ENCODE assay signal across 8 mouse cellular contexts in genomic region chr13:75797369-75798141, GRCm38 (mm10). TPM values are rescaled to one million over a fixed set of nuclear protein-coding genes. Genes with fewer than 3 reads are reported as not detected.
DNase-seq lines count a peak whose midpoint lies in the region; ATAC-seq and TF ChIP-seq lines count a peak whose summit lies in the region.

No protein-coding gene starts in this region.

- no peaks in the 10 kb centered on the region for H3K27me3 ChIP-seq in forebrain, embryonic 15.5 days
- no peaks in the 10 kb centered on the region for H3K27me3 ChIP-seq in lung, embryonic 14.5 days (ENCODE audit: insufficient read depth, low read length)
- no peaks in the 10 kb centered on the region for H3K27me3 ChIP-seq in thymus, adult 2 months (ENCODE audit: control insufficient read depth, insufficient read depth, low read length)

- peak; percentile 99 for ATAC-seq in forebrain, embryonic 15.5 days (replicated peaks)
- ATAC-seq in lung, embryonic 14.5 days (ENCODE audit: insufficient read depth): peak; percentile 99

- 35% methylated on average over 18 of the region's 18 CpGs for WGBS in forebrain, embryonic 15.5 days
- 13% methylated on average over 18 of the region's 18 CpGs for WGBS in lung, embryonic 14.5 days
- WGBS in olfactory bulb, adult 2 months: 26% methylated on average over 18 of the region's 18 CpGs
- WGBS in thymus, adult 2 months: 13% methylated on average over 18 of the region's 18 CpGs

- peak overlapping the region; percentile 21 for H3K4me3 ChIP-seq in forebrain, embryonic 15.5 days
- H3K4me3 ChIP-seq in layer of hippocampus, adult 2 months: peak overlapping the region; percentile 47
- H3K4me3 ChIP-seq in lung, embryonic 14.5 days (ENCODE audit: low read depth, low read length): peak overlapping the region; percentile 11; the same call in 1 of the 2 replicates
- peak overlapping the region; percentile 44 for H3K4me3 ChIP-seq in olfactory bulb, adult 2 months (ENCODE audit: insufficient read depth, low read depth, low read length)
- H3K4me3 ChIP-seq in thymus, adult 2 months (ENCODE audit: control insufficient read depth, insufficient read depth, low read length): peak overlapping the region; percentile 40

- peak overlapping the region; percentile 46 for H3K4me2 ChIP-seq in forebrain, embryonic 15.5 days (replicated peaks)
- H3K4me2 ChIP-seq in lung, embryonic 14.5 days: peak overlapping the region; percentile 57

- no peak overlapping the region for H3K27ac ChIP-seq in forebrain, embryonic 15.5 days (replicated peaks)
- no peak overlapping the region for H3K27ac ChIP-seq in layer of hippocampus, adult 2 months
- 0 out of 2 replicates have a peak overlapping the region, but pooled peaks have one; percentile 21 for H3K27ac ChIP-seq in lung, embryonic 14.5 days (ENCODE audit: low read depth)
- H3K27ac ChIP-seq in olfactory bulb, adult 2 months (ENCODE audit: insufficient read depth, low read depth, low read length): no peak overlapping the region
- no peak overlapping the region for H3K27ac ChIP-seq in thymus, adult 2 months (ENCODE audit: control insufficient read depth, insufficient read depth, low read length)

- peak; percentile 93 for DNase-seq in ES-CJ7 (ENCODE audit: low read depth, low spot score)
- peak; percentile 75 for DNase-seq in cerebellum, adult 11 months
- DNase-seq in heart, postnatal 36 days: peak; percentile 91
- DNase-seq in layer of hippocampus, adult 2 months (ENCODE audit: low spot score in 2 of 2): peak; percentile 91 to 96
- peak; percentile 93 for DNase-seq in lung, embryonic 14.5 days
- DNase-seq in thymus, adult 2 months: peak; percentile 92

- H3K9ac ChIP-seq in forebrain, embryonic 15.5 days (replicated peaks): no peak overlapping the region
- no peak overlapping the region for H3K9ac ChIP-seq in lung, embryonic 14.5 days

- intact Hi-C loops in heart, postnatal 36 days (cut with DNase I): loop anchor here (1.0 to 5.0 kb wide), 4 partner anchors 80 to 937 kb away; partner anchors contain the start of gene Ell2

- no peaks in the 10 kb centered on the region for H3K9me3 ChIP-seq in forebrain, embryonic 15.5 days
- no peaks in the 10 kb centered on the region for H3K9me3 ChIP-seq in lung, embryonic 14.5 days (ENCODE audit: low read depth, low read length)

- TF ChIP-seq CTCF in layer of hippocampus, adult 2 months (conservative IDR thresholded peaks at IDR 0.05): peak; percentile 100
- peak; percentile 100 for TF ChIP-seq CTCF in lung, embryonic 14.5 days (IDR thresholded peaks at IDR 0.05; ENCODE audit: low read depth)
- peak; percentile 92 for TF ChIP-seq CTCF in olfactory bulb, adult 2 months (IDR thresholded peaks at IDR 0.05; ENCODE audit: insufficient read depth, low read depth, low read length)
- TF ChIP-seq CTCF in thymus, adult 2 months (IDR thresholded peaks at IDR 0.05; ENCODE audit: borderline replicate concordance, control insufficient read depth, extremely low read depth, insufficient read depth, low read length, poor library complexity): peak; percentile 98

- TF ChIP-seq POLR2A in olfactory bulb, adult 2 months (IDR thresholded peaks at IDR 0.05; ENCODE audit: insufficient read depth, low read depth, low read length): no peak
- TF ChIP-seq POLR2A in thymus, adult 2 months (IDR thresholded peaks at IDR 0.05; ENCODE audit: control insufficient read depth, extremely low read depth, insufficient read depth, low read length, poor library complexity): peak; percentile 52; the same call in 1 of the 2 replicates

- no peaks in the 10 kb centered on the region for H3K4me1 ChIP-seq in forebrain, embryonic 15.5 days
- H3K4me1 ChIP-seq in lung, embryonic 14.5 days (ENCODE audit: insufficient read depth): no peaks in the 10 kb centered on the region
- H3K4me1 ChIP-seq in olfactory bulb, adult 2 months (ENCODE audit: control insufficient read depth, insufficient read depth, low read length): peaks cover 3% of the 10 kb centered on the region; the same call in 1 of the 2 replicates
- H3K4me1 ChIP-seq in thymus, adult 2 months (replicated peaks; ENCODE audit: control insufficient read depth, insufficient read depth, low read length): no peaks in the 10 kb centered on the region

- H3K36me3 ChIP-seq in forebrain, embryonic 15.5 days: no peaks in the 10 kb centered on the region
- H3K36me3 ChIP-seq in lung, embryonic 14.5 days (ENCODE audit: insufficient read depth): no peaks in the 10 kb centered on the region
- H3K36me3 ChIP-seq in thymus, adult 2 months (ENCODE audit: control insufficient read depth, insufficient read depth, low read length): no peaks in the 10 kb centered on the region

RNA-seq across cellular contexts. Expression of gene Glrx, which starts 42.1 kb away (rescaled TPM):
- polyA plus RNA-seq in forebrain, embryonic 15.5 days (2015; fragmentation: Nextera tagmentation; extraction: Ambion mirVana): 29.5 and 31.5 TPM in 2 replicates
- 10 to 100 TPM; 40.3 to 46.3 TPM for total RNA-seq in heart, postnatal 36 days (2021)
- 10 to 100 TPM; 45.7 to 49.9 TPM for total RNA-seq in layer of hippocampus, adult 2 months (2021)
- 35.9 and 43.8 TPM in 2 replicates for polyA plus RNA-seq in lung, embryonic 14.5 days (2014; fragmentation: Nextera tagmentation; extraction: Ambion mirVana)
- not detected in 2 replicates for polyA plus RNA-seq in olfactory bulb, adult 2 months (2012; ENCODE audit: insufficient read depth, insufficient read length, low replicate concordance, missing spikeins)
- polyA plus RNA-seq in thymus, adult 2 months (2012; rRNA removed): 19.4 and 31.9 TPM in 2 replicates
